Mouse (Mus musculus): Measurements from ENCODE around the gene Plxna2. TPM values are rescaled to one million over a fixed set of nuclear protein-coding genes. Genes with fewer than 3 reads are reported as not detected.

The Plxna2 gene
- polyA plus RNA-seq, 1 experiment, result 1.6 TPM

GRCm38 (mm10) chr1:194619353-194620244 lies 1.6 kb downstream of the Plxna2 start:
- Histone ChIP-seq H3K36me3 (ENCODE audit: control insufficient read depth, insufficient read depth, low read length, poor library complexity, severe bottlenecking) (no peaks in the 10 kb centered on the region), H3K4me3 (ENCODE audit: low read depth, low read length) (peak overlapping the region; percentile 85), H3K9me3 (replicated peaks; ENCODE audit: control insufficient read depth, insufficient read depth, low read length, poor library complexity, severe bottlenecking) (no peaks in the 10 kb centered on the region), H3K9ac (ENCODE audit: low read depth, poor library complexity, severe bottlenecking) (peak overlapping the region; percentile 60), H3K27me3 (ENCODE audit: control insufficient read depth, insufficient read depth, low read length, poor library complexity, severe bottlenecking) (no peaks in the 10 kb centered on the region; the same call in 1 of the 2 replicates), H3K4me1 (ENCODE audit: control insufficient read depth, insufficient read depth, low read length) (no peaks in the 10 kb centered on the region), H3K27ac (ENCODE audit: insufficient read depth, low read length) (no peak overlapping the region)
- TF ChIP-seq EP300 (IDR thresholded peaks at IDR 0.05; ENCODE audit: insufficient read depth, low read depth, low read length), result no peak
- TF ChIP-seq CTCF (IDR thresholded peaks at IDR 0.05; ENCODE audit: low read depth, low read length), result no peak
- no peak for TF ChIP-seq POLR2A (IDR thresholded peaks at IDR 0.05; ENCODE audit: insufficient read depth, low read length)

- peak overlapping the region; percentile 85 for H3K4me3 ChIP-seq (ENCODE audit: low read depth, low read length)
- H3K9me3 ChIP-seq (replicated peaks; ENCODE audit: control insufficient read depth, insufficient read depth, low read length, poor library complexity, severe bottlenecking), result no peaks in the 10 kb centered on the region
- H3K27me3 ChIP-seq (ENCODE audit: control insufficient read depth, insufficient read depth, low read length, poor library complexity, severe bottlenecking), result no peaks in the 10 kb centered on the region; the same call in 1 of the 2 replicates
- H3K36me3 ChIP-seq (ENCODE audit: control insufficient read depth, insufficient read depth, low read length, poor library complexity, severe bottlenecking), result no peaks in the 10 kb centered on the region
- TF ChIP-seq EP300 (IDR thresholded peaks at IDR 0.05; ENCODE audit: insufficient read depth, low read depth, low read length) (no peak), CTCF (IDR thresholded peaks at IDR 0.05; ENCODE audit: low read depth, low read length) (no peak), POLR2A (IDR thresholded peaks at IDR 0.05; ENCODE audit: insufficient read depth, low read length) (no peak)
- no peak overlapping the region for H3K27ac ChIP-seq (ENCODE audit: insufficient read depth, low read length)
- H3K4me1 ChIP-seq (ENCODE audit: control insufficient read depth, insufficient read depth, low read length), result no peaks in the 10 kb centered on the region
- peak overlapping the region; percentile 60 for H3K9ac ChIP-seq (ENCODE audit: low read depth, poor library complexity, severe bottlenecking)
Observed at GRCm38 (mm10) chr1:194620245-194620991, 2.4 kb downstream of the Plxna2 start.

- no peak overlapping the region for H3K9ac ChIP-seq (ENCODE audit: low read depth, poor library complexity, severe bottlenecking)
- no peaks in the 10 kb centered on the region for H3K4me1 ChIP-seq (ENCODE audit: control insufficient read depth, insufficient read depth, low read length)
- no peaks in the 10 kb centered on the region; the same call in 1 of the 2 replicates for H3K27me3 ChIP-seq (ENCODE audit: control insufficient read depth, insufficient read depth, low read length, poor library complexity, severe bottlenecking)
- TF ChIP-seq EP300 (IDR thresholded peaks at IDR 0.05; ENCODE audit: insufficient read depth, low read depth, low read length), result no peak
- no peak for TF ChIP-seq POLR2A (IDR thresholded peaks at IDR 0.05; ENCODE audit: insufficient read depth, low read length)
- TF ChIP-seq CTCF (IDR thresholded peaks at IDR 0.05; ENCODE audit: low read depth, low read length), result no peak
- no peak overlapping the region for H3K27ac ChIP-seq (ENCODE audit: insufficient read depth, low read length)
- H3K9me3 ChIP-seq (replicated peaks; ENCODE audit: control insufficient read depth, insufficient read depth, low read length, poor library complexity, severe bottlenecking), result no peaks in the 10 kb centered on the region
- no peak overlapping the region for H3K4me3 ChIP-seq (ENCODE audit: low read depth, low read length)
- no peaks in the 10 kb centered on the region for H3K36me3 ChIP-seq (ENCODE audit: control insufficient read depth, insufficient read depth, low read length, poor library complexity, severe bottlenecking)
Observed at GRCm38 (mm10) chr1:194622174-194622573, 4.2 kb downstream of the Plxna2 start.

GRCm38 (mm10) chr1:194622677-194623076 lies 4.7 kb downstream of the Plxna2 start:
- Histone ChIP-seq H3K27me3 (ENCODE audit: control insufficient read depth, insufficient read depth, low read length, poor library complexity, severe bottlenecking) (no peaks in the 10 kb centered on the region; the same call in 1 of the 2 replicates), H3K27ac (ENCODE audit: insufficient read depth, low read length) (no peak overlapping the region), H3K4me3 (ENCODE audit: low read depth, low read length) (no peak overlapping the region), H3K4me1 (ENCODE audit: control insufficient read depth, insufficient read depth, low read length) (no peaks in the 10 kb centered on the region), H3K9me3 (replicated peaks; ENCODE audit: control insufficient read depth, insufficient read depth, low read length, poor library complexity, severe bottlenecking) (no peaks in the 10 kb centered on the region), H3K36me3 (ENCODE audit: control insufficient read depth, insufficient read depth, low read length, poor library complexity, severe bottlenecking) (no peaks in the 10 kb centered on the region), H3K9ac (ENCODE audit: low read depth, poor library complexity, severe bottlenecking) (no peak overlapping the region)
- no peak for TF ChIP-seq POLR2A (IDR thresholded peaks at IDR 0.05; ENCODE audit: insufficient read depth, low read length)
- no peak for TF ChIP-seq EP300 (IDR thresholded peaks at IDR 0.05; ENCODE audit: insufficient read depth, low read depth, low read length)
- TF ChIP-seq CTCF (IDR thresholded peaks at IDR 0.05; ENCODE audit: low read depth, low read length), result no peak

- H3K36me3 ChIP-seq (ENCODE audit: control insufficient read depth, insufficient read depth, low read length, poor library complexity, severe bottlenecking), result no peaks in the 10 kb centered on the region
- H3K27me3 ChIP-seq (ENCODE audit: control insufficient read depth, insufficient read depth, low read length, poor library complexity, severe bottlenecking), result no peaks in the 10 kb centered on the region; the same call in 1 of the 2 replicates
- no peaks in the 10 kb centered on the region for H3K4me1 ChIP-seq (ENCODE audit: control insufficient read depth, insufficient read depth, low read length)
- H3K9ac ChIP-seq (ENCODE audit: low read depth, poor library complexity, severe bottlenecking), result no peak overlapping the region
- no peak overlapping the region for H3K27ac ChIP-seq (ENCODE audit: insufficient read depth, low read length)
- TF ChIP-seq POLR2A (IDR thresholded peaks at IDR 0.05; ENCODE audit: insufficient read depth, low read length), result no peak
- no peak for TF ChIP-seq EP300 (IDR thresholded peaks at IDR 0.05; ENCODE audit: insufficient read depth, low read depth, low read length)
- no peak for TF ChIP-seq CTCF (IDR thresholded peaks at IDR 0.05; ENCODE audit: low read depth, low read length)
- H3K4me3 ChIP-seq (ENCODE audit: low read depth, low read length), result no peak overlapping the region
- H3K9me3 ChIP-seq (replicated peaks; ENCODE audit: control insufficient read depth, insufficient read depth, low read length, poor library complexity, severe bottlenecking), result no peaks in the 10 kb centered on the region
Observed at GRCm38 (mm10) chr1:194623641-194624040, 5.6 kb downstream of the Plxna2 start.
